Mouse (Mus musculus): Measurements from ENCODE around the gene Tbc1d13. TPM values are rescaled to one million over a fixed set of nuclear protein-coding genes. Genes with fewer than 3 reads are reported as not detected.

Gene Tbc1d13
- polyA plus RNA-seq (2012; rRNA removed; ENCODE audit: low replicate concordance): 75.7 and 94.3 TPM in 2 replicates

GRCm38 (mm10) chr2:30133613-30134377 lies at the start of gene Tbc1d13:
Gene Tbc1d13, plus strand, starts transcription at chr2:30133746.

GRCm38 (mm10) chr2:30093471-30094207 lies 39.9 kb upstream of the Tbc1d13 start, which contains the start of gene Zdhhc12:
Gene Zdhhc12, minus strand, starts transcription at chr2:30093648.

GRCm38 (mm10) chr2:30124472-30125274 lies 8.9 kb upstream of the Tbc1d13 start, which contains the start of gene Zer1:
Gene Zer1, minus strand, starts transcription at chr2:30124585.

GRCm38 (mm10) chr2:30171371-30171996 lies 37.9 kb downstream of the Tbc1d13 start, which contains the start of gene Endog:
Gene Endog, plus strand, starts transcription at chr2:30171493.

GRCm38 (mm10) chr2:30177700-30178675 lies 44.4 kb downstream of the Tbc1d13 start, which contains the start of gene Spout1:
Gene Spout1, minus strand, starts transcription at chr2:30178459.

Other genes starting within 250 kb of the Tbc1d13 start
- 9.2 and 13.0 TPM in 2 replicates for gene Odf2, start 244.5 kb upstream of the Tbc1d13 start, polyA plus RNA-seq (2012; rRNA removed; ENCODE audit: low replicate concordance)
- gene Gle1, start 198.3 kb upstream of the Tbc1d13 start, polyA plus RNA-seq (2012; rRNA removed; ENCODE audit: low replicate concordance): 5.0 and 6.3 TPM in 2 replicates
- 69.7 and 87.6 TPM in 2 replicates for gene Sptan1, start 168.2 kb upstream of the Tbc1d13 start, polyA plus RNA-seq (2012; rRNA removed; ENCODE audit: low replicate concordance)
- gene Wdr34, start 84.9 kb upstream of the Tbc1d13 start, polyA plus RNA-seq (2012; rRNA removed; ENCODE audit: low replicate concordance): 9.6 and 10.9 TPM in 2 replicates
- 38.4 and 44.9 TPM in 2 replicates for gene Set, start 76.4 kb upstream of the Tbc1d13 start, polyA plus RNA-seq (2012; rRNA removed; ENCODE audit: low replicate concordance)
- gene Pkn3, start 56.1 kb upstream of the Tbc1d13 start, polyA plus RNA-seq (2012; rRNA removed; ENCODE audit: low replicate concordance): 7.9 and 10.0 TPM in 2 replicates
- 92.1 and 211 TPM in 2 replicates for gene Zdhhc12, start 40.1 kb upstream of the Tbc1d13 start, polyA plus RNA-seq (2012; rRNA removed; ENCODE audit: low replicate concordance)
- gene Zer1, start 9.2 kb upstream of the Tbc1d13 start, polyA plus RNA-seq (2012; rRNA removed; ENCODE audit: low replicate concordance): 37.7 and 41.5 TPM in 2 replicates
- 88.4 and 254 TPM in 2 replicates for gene Endog, start 37.7 kb downstream of the Tbc1d13 start, polyA plus RNA-seq (2012; rRNA removed; ENCODE audit: low replicate concordance)
- gene Spout1, start 44.7 kb downstream of the Tbc1d13 start, polyA plus RNA-seq (2012; rRNA removed; ENCODE audit: low replicate concordance): 19.1 and 20.7 TPM in 2 replicates
- 33.7 and 56.0 TPM in 2 replicates for gene Kyat1, start 72.1 kb downstream of the Tbc1d13 start, polyA plus RNA-seq (2012; rRNA removed; ENCODE audit: low replicate concordance)
- gene Lrrc8a, start 104.0 kb downstream of the Tbc1d13 start, polyA plus RNA-seq (2012; rRNA removed; ENCODE audit: low replicate concordance): 15.3 and 19.6 TPM in 2 replicates
- 2.6 and 3.4 TPM in 2 replicates for gene Gm28035, start 106.8 kb downstream of the Tbc1d13 start, polyA plus RNA-seq (2012; rRNA removed; ENCODE audit: low replicate concordance)
- gene Phyhd1, start 132.5 kb downstream of the Tbc1d13 start, polyA plus RNA-seq (2012; rRNA removed; ENCODE audit: low replicate concordance): 4.4 and 5.9 TPM in 2 replicates
- gene Gm28038, start 147.3 kb downstream of the Tbc1d13 start, polyA plus RNA-seq (2012; rRNA removed; ENCODE audit: low replicate concordance): not detected in 2 replicates
- 14.6 and 20.2 TPM in 2 replicates for gene Dolk, start 152.6 kb downstream of the Tbc1d13 start, polyA plus RNA-seq (2012; rRNA removed; ENCODE audit: low replicate concordance)
- gene Nup188, start 152.7 kb downstream of the Tbc1d13 start, polyA plus RNA-seq (2012; rRNA removed; ENCODE audit: low replicate concordance): 27.0 and 29.2 TPM in 2 replicates
- 149 and 156 TPM in 2 replicates for gene Sh3glb2, start 225.6 kb downstream of the Tbc1d13 start, polyA plus RNA-seq (2012; rRNA removed; ENCODE audit: low replicate concordance)
- 45.6 and 46.8 TPM in 2 replicates for gene Miga2, start 230.5 kb downstream of the Tbc1d13 start, polyA plus RNA-seq (2012; rRNA removed; ENCODE audit: low replicate concordance)

Data from duodenum, adult 2 months (tissue).